Mouse (Mus musculus): ENCODE results near the gene Adamts17.

Gene Adamts17

GRCm38 (mm10) chr7:67031284-67031683 is 191.7 kb downstream of the Adamts17 start:
- no peak for DNase-seq (ENCODE audit: low read depth, low spot score)

GRCm38 (mm10) chr7:67032616-67033015 is 193.1 kb downstream of the Adamts17 start:
- DNase-seq (ENCODE audit: low read depth, low spot score), result no peak

DNA sequence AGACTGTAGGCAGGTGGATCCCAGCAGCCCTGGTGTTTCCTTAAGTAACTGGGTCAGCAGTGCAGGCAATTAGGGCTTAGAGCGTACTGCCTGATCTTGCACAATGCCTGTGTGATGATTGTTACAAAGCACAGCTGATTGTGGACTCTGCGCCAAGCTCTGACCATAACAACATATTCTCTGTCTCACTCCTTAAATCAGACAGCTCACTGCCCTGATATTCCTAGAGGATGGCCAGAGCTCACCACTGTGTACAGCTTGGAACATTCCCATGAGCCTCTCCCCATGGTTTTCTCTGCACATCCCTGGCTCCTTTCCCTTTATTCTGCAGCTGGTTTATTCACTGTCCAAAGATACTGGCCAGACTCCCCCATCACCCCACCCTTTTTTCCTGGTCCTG is 194.8 kb downstream of the Adamts17 start:
- DNase-seq (ENCODE audit: low read depth, low spot score), result no peak

GRCm38 (mm10) chr7:67035246-67035645 is 195.7 kb downstream of the Adamts17 start:
- no peak for DNase-seq (ENCODE audit: low read depth, low spot score)

- no peak for DNase-seq (ENCODE audit: low read depth, low spot score)
Observed at GRCm38 (mm10) chr7:67035661-67036060, 196.1 kb downstream of the Adamts17 start.

- no peak for DNase-seq (ENCODE audit: low read depth, low spot score)
Observed at GRCm38 (mm10) chr7:67036502-67037485, 197.3 kb downstream of the Adamts17 start.

- DNase-seq (ENCODE audit: low read depth, low spot score), result no peak
Observed at GRCm38 (mm10) chr7:67037726-67038520, 198.4 kb downstream of the Adamts17 start.

DNA sequence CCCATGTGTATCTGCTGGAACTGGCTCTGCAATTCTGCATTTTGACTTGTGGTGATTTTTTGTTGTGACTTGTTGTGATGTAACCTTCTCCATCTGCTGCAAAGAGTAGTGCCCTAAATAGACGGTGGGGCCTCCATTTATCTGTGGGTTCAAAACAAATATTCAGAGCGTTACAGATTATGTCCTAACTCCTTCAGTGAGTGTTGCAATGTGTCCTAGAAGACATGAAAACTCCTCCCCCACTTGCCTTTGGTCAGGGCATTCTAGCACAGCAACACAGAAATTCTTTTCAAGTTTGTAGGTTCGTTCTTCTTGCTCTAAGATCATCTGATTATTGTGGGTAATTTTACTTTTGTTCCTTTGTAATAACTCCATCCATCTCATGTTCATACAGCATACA is 199.6 kb downstream of the Adamts17 start:
- DNase-seq (ENCODE audit: low read depth, low spot score), result no peak

DNA sequence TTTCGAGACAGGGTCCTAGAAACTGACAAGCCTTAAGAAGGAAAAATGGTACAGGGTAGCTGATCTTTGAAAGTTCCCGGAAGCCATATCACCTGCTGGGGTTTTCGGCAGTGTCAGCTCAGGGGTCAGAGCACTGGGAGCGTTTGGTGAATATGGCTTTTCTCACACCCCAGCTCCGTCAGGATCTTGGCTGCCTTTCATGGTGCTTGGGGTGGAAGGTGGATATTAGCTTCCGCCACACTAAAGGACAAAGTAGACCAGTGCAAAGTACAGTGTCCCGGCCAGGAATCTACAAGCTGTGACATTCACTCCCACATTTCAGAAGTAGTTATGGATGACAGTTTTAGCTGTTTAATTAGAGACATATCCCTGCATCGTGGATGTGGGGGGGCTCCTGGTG is 200.3 kb downstream of the Adamts17 start:
- DNase-seq (ENCODE audit: low read depth, low spot score), result no peak

GRCm38 (mm10) chr7:67041685-67042084 is 202.2 kb downstream of the Adamts17 start:
- DNase-seq (ENCODE audit: low read depth, low spot score), result no peak

DNA sequence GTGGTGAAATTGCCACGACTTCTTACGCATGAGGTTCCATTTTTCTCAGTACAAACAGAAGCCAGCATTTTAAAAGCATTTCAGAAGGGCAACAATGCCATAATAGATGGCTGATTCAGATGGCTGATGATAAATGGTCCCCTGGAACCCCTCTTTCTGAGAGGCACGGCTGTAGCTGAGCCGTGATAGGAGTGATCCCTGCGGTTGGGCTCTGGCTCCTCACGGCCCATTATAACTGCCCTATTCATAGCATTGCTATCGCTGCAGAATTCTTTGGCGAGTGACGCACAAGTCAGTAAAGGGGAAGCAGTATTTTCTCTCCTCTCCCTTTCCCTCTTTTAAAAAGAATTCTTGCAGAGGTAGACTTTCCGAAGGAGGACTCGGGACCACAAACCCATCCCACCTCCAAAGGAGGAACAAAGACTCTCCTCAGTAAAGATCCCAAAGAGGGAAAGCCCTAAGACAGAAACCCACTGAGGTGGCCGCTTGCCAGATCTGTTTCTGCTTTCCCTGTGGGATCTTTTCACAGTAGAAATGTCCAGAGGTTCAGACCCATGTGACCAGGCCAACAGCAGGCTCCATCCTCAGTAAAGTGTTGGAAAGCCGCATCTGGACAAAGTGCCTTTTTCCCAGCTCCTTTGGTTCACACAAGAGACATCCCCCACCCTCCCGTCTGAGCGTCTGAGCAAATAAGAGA is 204.7 kb downstream of the Adamts17 start:
- no peak for DNase-seq (ENCODE audit: low read depth, low spot score)

DNA sequence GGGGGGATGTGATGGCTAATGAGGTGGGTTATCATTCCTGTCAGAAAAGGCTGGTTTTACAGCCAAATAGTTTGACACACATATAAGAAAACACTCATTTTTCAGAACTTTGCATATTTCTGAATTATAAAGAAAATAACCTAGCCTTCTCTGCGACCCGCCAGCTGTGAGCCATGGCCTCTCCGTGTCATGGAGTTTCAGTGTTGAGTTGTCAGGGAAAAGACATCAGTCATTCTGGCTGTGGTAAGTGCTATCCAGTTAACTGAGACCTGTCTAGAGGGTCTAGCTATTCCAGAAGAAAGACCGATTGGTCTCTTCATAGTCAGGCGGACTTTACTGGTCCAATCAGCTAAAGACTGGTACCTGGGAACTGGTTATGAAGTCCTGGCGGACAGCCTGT is 205.7 kb downstream of the Adamts17 start:
- DNase-seq (ENCODE audit: low read depth, low spot score), result no peak

DNA sequence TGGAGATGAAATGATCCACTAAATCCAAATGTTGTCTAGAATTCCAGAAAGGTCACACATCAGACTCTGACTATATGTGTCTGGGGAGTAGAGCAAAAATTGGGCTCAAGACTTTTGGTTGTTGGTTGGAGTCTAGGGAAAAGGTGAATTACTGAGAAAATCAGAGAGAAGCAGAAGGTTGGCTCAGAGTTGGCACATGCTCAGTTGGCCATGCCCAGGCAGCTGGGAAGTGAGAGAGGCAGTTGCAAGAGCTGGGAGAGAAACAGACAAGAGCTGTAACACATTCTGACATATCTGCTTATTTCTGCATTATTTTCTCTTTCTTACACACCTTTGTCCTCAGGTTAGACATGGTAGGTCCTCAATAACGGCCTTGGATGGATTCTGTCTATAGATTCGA is 209.7 kb downstream of the Adamts17 start:
- no peak for DNase-seq (ENCODE audit: low read depth, low spot score)

GRCm38 (mm10) chr7:67050424-67050823 is 210.9 kb downstream of the Adamts17 start:
- DNase-seq (ENCODE audit: low read depth, low spot score), result no peak

DNA sequence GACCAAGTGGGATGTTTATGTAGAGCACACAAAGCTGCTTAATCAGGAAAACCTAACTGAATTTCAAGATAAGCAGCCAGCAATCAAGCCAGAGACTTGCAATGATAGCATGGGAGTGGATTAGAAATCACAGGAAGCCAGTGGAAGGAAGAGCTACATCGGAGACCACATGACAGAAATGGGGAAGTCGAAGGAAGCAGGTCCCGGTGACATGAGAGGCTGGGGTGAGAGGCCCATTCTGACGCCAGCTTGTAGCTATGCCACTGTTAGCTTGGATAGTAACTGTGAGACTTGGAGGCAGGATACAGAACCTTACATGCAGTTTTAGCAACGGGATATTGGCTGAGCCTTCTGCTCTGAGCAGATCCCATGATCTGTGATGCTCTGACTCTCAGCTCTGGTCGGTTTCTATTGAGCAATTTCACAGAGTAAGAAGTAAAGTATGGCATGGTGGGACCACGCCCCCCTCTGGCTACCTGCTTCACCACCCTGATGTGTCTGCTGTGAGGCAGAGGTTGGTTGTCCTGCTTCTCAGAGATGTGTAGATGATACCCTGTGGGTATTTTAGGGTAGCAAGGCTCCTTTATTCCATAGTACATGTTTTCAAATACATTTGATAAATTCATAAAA is 211.7 kb downstream of the Adamts17 start:
- no peak for DNase-seq (ENCODE audit: low read depth, low spot score)

DNA sequence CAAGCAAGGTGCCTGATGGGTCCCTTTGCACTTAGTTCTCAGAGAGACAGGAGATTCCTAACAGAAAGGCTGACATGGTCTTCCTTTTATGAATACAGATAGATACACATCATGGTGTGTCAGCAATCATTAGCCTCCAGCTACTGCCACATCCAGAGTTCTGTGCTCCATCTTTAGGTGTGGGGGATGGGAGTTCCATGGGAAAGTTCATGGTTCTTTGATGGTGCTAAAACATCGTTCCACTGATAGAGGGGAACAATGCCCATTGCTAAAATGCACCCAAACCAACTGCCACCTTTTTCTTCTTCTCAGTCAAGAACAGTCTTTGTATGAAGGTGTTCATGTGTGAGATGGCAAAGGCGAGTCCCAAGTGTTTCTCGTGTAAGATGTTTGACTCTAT is 215.3 kb downstream of the Adamts17 start:
- DNase-seq (ENCODE audit: low read depth, low spot score), result no peak

DNA sequence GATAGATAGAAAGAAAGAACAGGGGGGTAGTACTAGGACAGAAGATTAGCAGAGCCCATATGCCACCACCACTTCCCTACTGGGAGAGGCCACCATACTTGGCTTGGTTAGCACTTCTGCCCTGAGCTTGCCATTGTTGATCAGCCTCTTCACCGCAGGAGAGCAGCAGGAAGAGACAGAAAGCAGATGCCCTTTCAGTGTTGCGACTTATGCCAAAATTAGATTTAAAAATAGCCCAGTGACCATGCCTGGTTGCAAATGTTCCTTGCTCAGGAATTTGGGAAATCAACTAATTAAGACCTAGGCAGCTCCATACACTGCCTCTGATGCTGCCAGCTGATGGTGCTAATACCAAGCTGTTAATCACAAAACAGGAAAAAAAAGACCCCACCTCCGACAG is 216.0 kb downstream of the Adamts17 start:
- no peak for DNase-seq (ENCODE audit: low read depth, low spot score)

DNA sequence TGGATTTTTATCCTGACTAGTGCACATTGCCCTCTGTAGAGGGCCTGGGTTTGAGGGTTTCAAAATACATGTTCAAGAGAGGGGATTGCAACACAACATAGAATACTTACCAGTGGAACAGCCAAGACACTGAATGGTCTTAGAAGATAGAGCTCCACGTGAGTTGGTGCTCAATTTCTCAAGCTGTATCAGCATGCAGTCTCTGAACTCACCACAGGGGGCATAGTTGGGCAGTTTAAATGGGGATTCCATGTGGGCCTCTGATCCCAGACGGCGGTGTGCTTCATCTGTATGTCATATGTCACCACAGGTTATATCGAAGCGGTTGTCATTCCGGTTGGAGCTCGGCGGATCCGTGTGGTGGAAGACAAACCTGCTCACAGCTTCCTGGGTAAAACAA is 222.2 kb downstream of the Adamts17 start:
- peak; percentile 7 for DNase-seq (ENCODE audit: low read depth, low spot score)

- no peak for DNase-seq (ENCODE audit: low read depth, low spot score)
Observed at GRCm38 (mm10) chr7:67062571-67062970, 223.0 kb downstream of the Adamts17 start.

DNA sequence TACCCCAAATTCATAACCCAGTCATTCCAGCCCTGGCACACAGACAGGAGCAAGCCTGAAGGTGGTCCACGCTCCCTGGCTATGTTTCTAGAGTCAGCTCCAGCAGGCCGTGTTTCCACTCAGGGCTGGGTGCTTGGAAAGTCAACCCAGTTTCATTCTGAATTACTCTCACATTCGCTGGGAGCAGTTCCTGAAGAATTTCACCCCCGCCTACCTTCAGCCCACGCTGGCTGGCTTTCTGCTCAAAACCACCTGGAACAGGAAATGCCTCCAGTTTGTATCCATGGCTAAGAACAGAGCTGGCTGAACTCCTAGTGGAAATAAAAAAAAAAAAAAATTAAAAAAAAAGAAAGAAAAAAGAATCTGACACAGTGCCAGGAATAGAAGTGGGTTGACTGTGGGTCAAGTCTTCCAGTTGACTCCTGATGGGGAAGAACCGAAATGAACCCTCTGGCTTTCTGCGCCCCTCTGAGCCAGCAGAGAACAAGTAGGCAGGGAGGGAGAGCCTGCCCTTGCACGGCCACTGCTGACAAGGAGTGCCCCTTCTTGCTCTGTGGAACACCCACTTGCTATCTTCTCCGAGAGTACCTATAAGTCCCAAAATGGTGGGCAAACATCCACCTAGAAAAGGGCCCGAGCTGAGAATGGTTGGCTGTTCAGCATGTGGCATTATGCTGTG is 225.2 kb downstream of the Adamts17 start:
- DNase-seq (ENCODE audit: low read depth, low spot score), result no peak

DNA sequence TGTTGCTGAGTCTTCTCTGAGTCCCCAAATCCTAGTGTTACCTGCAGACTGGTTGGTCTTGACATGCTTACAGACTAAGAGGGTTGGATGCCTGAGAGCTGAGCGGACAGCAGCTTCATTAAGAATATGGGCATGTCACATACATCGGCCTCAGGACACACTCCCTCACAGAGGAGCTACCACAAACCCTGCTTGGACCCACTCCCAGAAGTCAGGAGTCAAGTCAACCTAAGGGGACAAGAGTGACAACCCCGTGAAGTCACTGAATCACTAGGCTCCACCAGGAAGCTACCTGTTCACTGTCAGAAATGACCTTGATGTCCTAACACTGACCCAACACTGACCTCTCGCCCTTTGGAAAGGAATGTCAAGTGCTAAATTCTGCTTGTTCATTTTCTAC is 226.1 kb downstream of the Adamts17 start:
- DNase-seq (ENCODE audit: low read depth, low spot score), result no peak

Data from CD4-positive, CD25-positive, alpha-beta regulatory T cell, adult 2 months (primary cell).